Mouse (Mus musculus) midbrain, embryonic 16.5 days (tissue): ENCODE data around the gene Baiap2. TPM values are rescaled to one million over a fixed set of nuclear protein-coding genes. Genes with fewer than 3 reads are reported as not detected.

ENCODE experiments used
- ATAC-seq: fragments of 200-750 bp; cut with Nextera tagmentation; 2 replicates; pipeline ENCODE4 v1.8.0; 2017; ENCODE audit warnings: moderate TSS enrichment
- H3K27ac ChIP-seq: fragments of 300-500 bp; sonication (generic); 2 replicates; pipeline ENCODE4 v1.5.1; 2014; ENCODE audit warnings: mild to moderate bottlenecking, low read length, mixed read lengths
- H3K27me3 ChIP-seq: fragments of 300-500 bp; sonication (generic); 2 replicates; pipeline ENCODE4 v1.6.1; 2014; ENCODE audit warnings: low read depth, low read length, mixed read lengths; ENCODE audit not compliant: control insufficient read depth, insufficient read depth
- H3K36me3 ChIP-seq: fragments of 300-500 bp; sonication (generic); 2 replicates; pipeline ENCODE4 v1.6.1; 2014; ENCODE audit warnings: mild to moderate bottlenecking, low read length, moderate library complexity, mixed read lengths; ENCODE audit not compliant: control insufficient read depth, insufficient read depth
- H3K4me1 ChIP-seq: fragments of 300-500 bp; sonication (generic); 2 replicates; pipeline ENCODE4 v1.6.1; 2014; ENCODE audit warnings: mild to moderate bottlenecking, low read length, mixed read lengths; ENCODE audit not compliant: control insufficient read depth, insufficient read depth
- H3K4me2 ChIP-seq: fragments of 300-500 bp; sonication (generic); 2 replicates; pipeline ENCODE4 v1.6.1; 2014; ENCODE audit warnings: mild to moderate bottlenecking, low read length, mixed read lengths
- H3K4me3 ChIP-seq: fragments of 300-500 bp; sonication (generic); 2 replicates; pipeline ENCODE4 v1.5.1; 2014; ENCODE audit warnings: low read depth, mild to moderate bottlenecking, low read length, moderate library complexity, mixed read lengths
- H3K9ac ChIP-seq: fragments of 300-500 bp; sonication (generic); 2 replicates; pipeline ENCODE4 v1.6.1; 2014; ENCODE audit warnings: low read depth, low read length, mixed read lengths
- H3K9me3 ChIP-seq: fragments of 300-500 bp; sonication (generic); replicated peaks from 2 replicates; pipeline ENCODE4 v1.6.1; 2014; ENCODE audit warnings: mild to moderate bottlenecking, low read length, mixed read lengths; ENCODE audit not compliant: control insufficient read depth, poor library complexity, severe bottlenecking
- WGBS: fragments of 180-500 bp; shearing (Covaris S2); extraction: QIAGEN DNeasy Blood & Tissue Kit; methylation state at CpG from one replicate; pipeline ENCODE4 v1.1.7; 2014; 5-methylcytosine and 5-hydroxymethylcytosine counted together
- polyA plus RNA-seq: library from polyadenylated mRNA; unstranded; fragments of >200 nt; fragmentation: Nextera tagmentation; extraction: Ambion mirVana; gene quantifications from 2 replicates; pipeline ENCODE4 v1.2.1, GENCODE M21; 2015

The Baiap2 gene
- polyA plus RNA-seq, 1 experiment from 2014 or later, result 15.7 TPM

DNA sequence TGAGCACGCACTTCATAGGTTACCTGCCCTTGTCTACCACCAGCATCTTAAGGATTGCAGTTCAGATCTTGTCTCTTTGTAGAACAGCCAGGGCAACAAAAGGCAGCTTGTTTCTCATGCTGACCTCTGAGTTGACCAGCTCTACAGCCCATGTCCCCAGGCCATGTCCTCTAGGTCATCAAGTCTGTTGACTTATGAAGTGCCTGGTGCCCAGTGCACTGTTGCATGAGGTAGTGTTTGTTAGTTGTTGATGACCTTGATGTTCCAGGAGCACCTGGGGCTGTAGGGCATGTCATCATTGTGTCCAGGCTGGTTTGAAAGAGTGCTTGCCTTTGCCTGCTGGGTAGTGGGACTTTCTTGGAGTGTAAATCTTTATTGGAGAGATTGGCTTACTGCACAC, 4.9 kb downstream of the Baiap2 start:
- H3K9me3 ChIP-seq, result no peaks in the 10 kb centered on the region
- H3K4me2 ChIP-seq, result no peak overlapping the region
- peaks cover 14% of the 10 kb centered on the region for H3K4me1 ChIP-seq
- no peaks in the 10 kb centered on the region; the same call in 1 of the 2 replicates for H3K27me3 ChIP-seq
- no peak overlapping the region for H3K4me3 ChIP-seq
- H3K9ac ChIP-seq, result no peak overlapping the region
- no peaks in the 10 kb centered on the region for H3K36me3 ChIP-seq
- no peak overlapping the region for H3K27ac ChIP-seq
- WGBS, result 95% methylated on average over 1 of the region's 1 CpGs
- no peak for ATAC-seq

- ATAC-seq, result no peak
- H3K4me3 ChIP-seq, result no peak overlapping the region
- H3K4me1 ChIP-seq, result peaks cover 14% of the 10 kb centered on the region
- no peaks in the 10 kb centered on the region; the same call in 1 of the 2 replicates for H3K27me3 ChIP-seq
- no peak overlapping the region for H3K27ac ChIP-seq
- H3K36me3 ChIP-seq, result no peaks in the 10 kb centered on the region
- H3K9ac ChIP-seq, result no peak overlapping the region
- no peak overlapping the region for H3K4me2 ChIP-seq
- H3K9me3 ChIP-seq, result no peaks in the 10 kb centered on the region
- 65% methylated on average over 2 of the region's 2 CpGs for WGBS
Observed at GRCm38 (mm10) chr11:119947897-119948296, 5.3 kb downstream of the Baiap2 start.

- Histone ChIP-seq H3K9ac (no peak overlapping the region), H3K27me3 (no peaks in the 10 kb centered on the region; the same call in 1 of the 2 replicates), H3K4me3 (no peak overlapping the region), H3K9me3 (no peaks in the 10 kb centered on the region), H3K4me1 (peaks cover 12% of the 10 kb centered on the region), H3K4me2 (no peak overlapping the region), H3K27ac (no peak overlapping the region), H3K36me3 (no peaks in the 10 kb centered on the region)
- no peak for ATAC-seq
- 62% methylated on average over 4 of the region's 4 CpGs for WGBS
Observed at GRCm38 (mm10) chr11:119948305-119948704, 5.7 kb downstream of the Baiap2 start.

- Histone ChIP-seq H3K27me3 (no peaks in the 10 kb centered on the region; the same call in 1 of the 2 replicates), H3K9ac (no peak overlapping the region), H3K4me2 (no peak overlapping the region), H3K4me1 (peaks cover 7% of the 10 kb centered on the region), H3K4me3 (no peak overlapping the region), H3K27ac (no peak overlapping the region), H3K36me3 (no peaks in the 10 kb centered on the region), H3K9me3 (no peaks in the 10 kb centered on the region)
- WGBS, result 77% methylated on average over 2 of the region's 2 CpGs
- no peak for ATAC-seq
Observed at GRCm38 (mm10) chr11:119948803-119949202, 6.2 kb downstream of the Baiap2 start.

GRCm38 (mm10) chr11:119950535-119950934, 8.0 kb downstream of the Baiap2 start:
- Histone ChIP-seq H3K9me3 (no peaks in the 10 kb centered on the region), H3K36me3 (no peaks in the 10 kb centered on the region), H3K27me3 (no peaks in the 10 kb centered on the region), H3K27ac (no peak overlapping the region), H3K4me1 (no peaks in the 10 kb centered on the region), H3K4me3 (no peak overlapping the region), H3K9ac (no peak overlapping the region), H3K4me2 (no peak overlapping the region)
- ATAC-seq, result no peak
- WGBS, result 92% methylated on average over 3 of the region's 3 CpGs

DNA sequence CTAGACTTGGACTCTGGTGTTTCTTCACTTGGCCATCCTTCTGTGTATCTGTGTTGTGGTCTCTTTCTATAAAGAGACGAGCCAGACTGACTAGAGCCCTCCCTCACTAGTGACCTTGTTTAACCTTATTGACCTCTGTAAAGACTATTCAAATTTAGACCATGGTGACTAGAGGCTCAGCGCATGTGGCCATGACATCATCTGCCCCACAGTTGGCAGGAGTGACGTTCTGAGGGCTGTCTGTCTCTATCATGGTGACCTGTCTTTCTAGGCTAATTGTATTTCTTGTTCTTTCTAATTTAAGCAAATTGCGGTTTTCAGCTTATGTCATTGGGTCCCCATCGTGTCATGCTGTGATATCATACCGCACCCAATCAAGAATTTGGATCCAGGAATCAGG, 8.8 kb downstream of the Baiap2 start:
- Histone ChIP-seq H3K4me1 (no peaks in the 10 kb centered on the region), H3K4me2 (no peak overlapping the region), H3K9ac (no peak overlapping the region), H3K27ac (no peak overlapping the region), H3K36me3 (no peaks in the 10 kb centered on the region), H3K4me3 (no peak overlapping the region), H3K9me3 (no peaks in the 10 kb centered on the region), H3K27me3 (no peaks in the 10 kb centered on the region)
- 90% methylated on average over 6 of the region's 6 CpGs for WGBS
- no peak for ATAC-seq

DNA sequence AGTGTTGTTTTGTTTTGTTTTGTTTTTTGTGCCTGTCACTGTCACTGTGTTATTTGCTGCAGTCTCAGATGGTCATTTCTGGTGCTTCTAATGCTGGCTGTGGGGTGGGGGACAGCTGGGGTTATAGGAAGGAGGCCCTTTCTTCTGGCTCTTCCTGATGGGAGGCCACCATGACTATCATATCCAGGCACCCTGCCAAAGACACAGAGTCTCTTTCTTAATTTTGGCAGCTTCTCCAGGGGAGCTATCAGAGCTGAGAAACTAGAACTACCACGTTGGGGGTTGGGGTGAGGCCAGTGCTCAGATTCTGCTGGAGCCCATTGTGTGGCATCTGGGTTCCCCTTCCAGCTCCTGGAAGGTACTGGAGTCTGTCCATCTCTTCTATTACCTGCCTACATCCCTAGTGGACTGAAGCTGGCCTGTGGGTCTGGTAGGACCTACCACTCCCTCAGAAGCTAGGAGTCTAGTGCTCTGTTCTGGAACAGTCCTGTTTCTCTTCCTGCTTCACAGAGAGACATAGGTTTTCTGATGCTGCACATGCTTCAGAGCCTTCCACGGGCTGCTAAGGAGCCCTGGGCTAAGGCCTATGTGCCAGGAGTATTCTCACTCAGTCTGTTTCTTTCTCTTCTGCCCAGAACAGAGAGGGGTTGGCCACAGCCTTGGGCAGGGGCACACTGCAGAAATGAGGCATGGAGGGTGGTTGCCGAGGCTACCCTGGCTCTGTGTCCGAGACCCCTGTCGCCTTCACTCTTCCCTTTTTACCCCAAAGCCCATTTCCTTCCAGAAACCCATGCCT, 10.1 kb downstream of the Baiap2 start:
- Histone ChIP-seq H3K4me3 (no peak overlapping the region), H3K27ac (no peak overlapping the region)

DNA sequence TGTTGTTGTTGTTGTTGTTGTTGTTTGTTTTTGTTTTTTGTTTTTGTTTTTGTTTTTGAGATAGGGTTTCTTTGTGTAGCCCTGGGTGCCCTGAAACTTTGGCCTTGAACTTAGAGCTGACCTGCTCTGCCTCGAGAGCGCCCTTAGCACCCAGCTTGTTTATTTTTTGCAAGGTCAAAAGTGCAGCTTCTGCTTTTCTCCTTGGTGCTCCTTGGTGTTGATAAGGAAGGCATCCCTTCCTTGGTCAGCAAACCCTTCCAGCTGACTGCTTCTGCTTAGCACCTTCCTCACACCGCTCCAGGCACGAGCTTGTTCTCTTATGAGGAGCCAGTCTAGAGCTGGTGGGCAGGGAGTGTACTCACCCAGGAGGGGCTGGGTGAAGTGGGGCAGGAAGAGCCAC, 11.7 kb downstream of the Baiap2 start:
- Histone ChIP-seq H3K9me3 (no peaks in the 10 kb centered on the region), H3K4me3 (no peak overlapping the region), H3K4me1 (no peaks in the 10 kb centered on the region), H3K27ac (no peak overlapping the region), H3K36me3 (no peaks in the 10 kb centered on the region), H3K27me3 (no peaks in the 10 kb centered on the region), H3K4me2 (no peak overlapping the region), H3K9ac (no peak overlapping the region)
- WGBS, result 81% methylated on average over 4 of the region's 4 CpGs
- no peak for ATAC-seq

More for the DNA sequence above, 10.1 kb downstream of the Baiap2 start:
- Histone ChIP-seq H3K9ac (no peak overlapping the region), H3K9me3 (no peaks in the 10 kb centered on the region), H3K36me3 (no peaks in the 10 kb centered on the region), H3K27me3 (no peaks in the 10 kb centered on the region), H3K4me1 (no peaks in the 10 kb centered on the region), H3K4me2 (no peak overlapping the region)
- WGBS, result 67% methylated on average over 5 of the region's 5 CpGs
- ATAC-seq, result no peak

GRCm38 (mm10) chr11:119954749-119955337, 12.3 kb downstream of the Baiap2 start:
- Histone ChIP-seq H3K4me3 (no peak overlapping the region), H3K9me3 (no peaks in the 10 kb centered on the region), H3K27ac (no peak overlapping the region), H3K4me2 (no peak overlapping the region), H3K27me3 (no peaks in the 10 kb centered on the region), H3K9ac (no peak overlapping the region), H3K36me3 (no peaks in the 10 kb centered on the region), H3K4me1 (no peaks in the 10 kb centered on the region)
- WGBS, result 65% methylated on average over 2 of the region's 2 CpGs
- ATAC-seq, result no peak
